8 mouse cellular contexts compared by ENCODE assay signal in genomic region chr13:80885103-80885833, GRCm38 (mm10). TPM values are rescaled to one million over a fixed set of nuclear protein-coding genes. Genes with fewer than 3 reads are reported as not detected.
DNase-seq lines count a peak whose midpoint lies in the region; ATAC-seq and TF ChIP-seq lines count a peak whose summit lies in the region.

No protein-coding gene starts in this region.

- H3K27me3 ChIP-seq in embryonic facial prominence, embryonic 10.5 days (replicated peaks; ENCODE audit: low read depth, poor library complexity, severe bottlenecking) = no peaks in the 10 kb centered on the region
- no peaks in the 10 kb centered on the region for H3K27me3 ChIP-seq in intestine, postnatal 0 days (replicated peaks; ENCODE audit: control insufficient read depth, insufficient read depth, low read length)
- H3K27me3 ChIP-seq in midbrain, embryonic 11.5 days (ENCODE audit: control insufficient read depth, insufficient read depth, low read length) = no peaks in the 10 kb centered on the region

- peak; percentile 57 for ATAC-seq in granulocyte monocyte progenitor cell, adult 5-6 weeks (replicated peaks; ENCODE audit: poor library complexity, severe bottlenecking)
- ATAC-seq in intestine, postnatal 0 days = peak; percentile 89
- peak; percentile 87 for ATAC-seq in midbrain, embryonic 11.5 days (ENCODE audit: low FRiP score)

- H3K9ac ChIP-seq in intestine, postnatal 0 days (ENCODE audit: low read depth, low read length) = peak overlapping the region; percentile 100
- H3K9ac ChIP-seq in midbrain, embryonic 11.5 days (ENCODE audit: low read length) = peak overlapping the region; percentile 100

- no peak for TF ChIP-seq CTCF in intestine, postnatal 0 days (IDR thresholded peaks at IDR 0.05; ENCODE audit: low read depth)

- peak; percentile 98 for DNase-seq in adrenal gland, postnatal 14 days
- peak; percentile 96 for DNase-seq in embryonic facial prominence, embryonic 10.5 days (ENCODE audit: low spot score)
- peak; percentile 98 for DNase-seq in left cerebral cortex, postnatal 4 days
- peak; percentile 100 for DNase-seq in midbrain, embryonic 11.5 days (ENCODE audit: low spot score, missing footprints)
- DNase-seq in right cerebral cortex, postnatal 4 days = peak; percentile 94
- peak; percentile 96 for DNase-seq in yolk sac, embryonic 10.5 days (ENCODE audit: low spot score)

- peak overlapping the region; percentile 90 for H3K4me3 ChIP-seq in embryonic facial prominence, embryonic 10.5 days
- peak overlapping the region; percentile 63 for H3K4me3 ChIP-seq in intestine, postnatal 0 days (ENCODE audit: low read depth, low read length)
- H3K4me3 ChIP-seq in midbrain, embryonic 11.5 days (ENCODE audit: low read depth, low read length) = peak overlapping the region; percentile 87

- H3K4me1 ChIP-seq in embryonic facial prominence, embryonic 10.5 days = 0 out of 2 replicates have a peak, but pooled peaks cover 3% of the 10 kb centered on the region
- H3K4me1 ChIP-seq in intestine, postnatal 0 days (replicated peaks; ENCODE audit: control insufficient read depth, insufficient read depth, low read length) = no peaks in the 10 kb centered on the region
- H3K4me1 ChIP-seq in midbrain, embryonic 11.5 days (ENCODE audit: control insufficient read depth, insufficient read depth, low read length) = peaks cover 6% of the 10 kb centered on the region; the same call in 1 of the 2 replicates

- peaks cover 29% of the 10 kb centered on the region for H3K36me3 ChIP-seq in embryonic facial prominence, embryonic 10.5 days (replicated peaks)
- peaks cover 4% of the 10 kb centered on the region for H3K36me3 ChIP-seq in intestine, postnatal 0 days (ENCODE audit: control insufficient read depth, insufficient read depth)
- peaks cover 3% of the 10 kb centered on the region; the same call in 1 of the 2 replicates for H3K36me3 ChIP-seq in midbrain, embryonic 11.5 days (ENCODE audit: control insufficient read depth, insufficient read depth, low read length)

- peak overlapping the region; percentile 70 for H3K4me2 ChIP-seq in intestine, postnatal 0 days (replicated peaks; ENCODE audit: low read depth)
- peak overlapping the region; percentile 62 for H3K4me2 ChIP-seq in midbrain, embryonic 11.5 days

- under 1% methylated on average over 47 of the region's 47 CpGs for WGBS in embryonic facial prominence, embryonic 10.5 days
- WGBS in intestine, postnatal 0 days = under 1% methylated on average over 47 of the region's 47 CpGs
- under 1% methylated on average over 41 of the region's 47 CpGs for WGBS in midbrain, embryonic 11.5 days

- intact Hi-C loops in left cerebral cortex, postnatal 4 days (cut with DNase I) = loop anchor here (10.0 kb wide), 1 partner anchor 270 kb away; no protein-coding TSS in a partner anchor

- peak overlapping the region; percentile 100 for H3K27ac ChIP-seq in embryonic facial prominence, embryonic 10.5 days (replicated peaks)
- H3K27ac ChIP-seq in intestine, postnatal 0 days (ENCODE audit: low read depth, low read length) = peak overlapping the region; percentile 100
- H3K27ac ChIP-seq in midbrain, embryonic 11.5 days (ENCODE audit: low read depth, low read length) = peak overlapping the region; percentile 100

- H3K9me3 ChIP-seq in embryonic facial prominence, embryonic 10.5 days = no peaks in the 10 kb centered on the region
- H3K9me3 ChIP-seq in intestine, postnatal 0 days (ENCODE audit: control insufficient read depth) = no peaks in the 10 kb centered on the region
- no peaks in the 10 kb centered on the region for H3K9me3 ChIP-seq in midbrain, embryonic 11.5 days (ENCODE audit: control insufficient read depth, low read length)

RNA-seq across cellular contexts. Expression of gene Arrdc3, which starts 2.1 kb away (rescaled TPM):
- total RNA-seq in adrenal gland, postnatal 14 days (2021) = 107 and 117 TPM in 2 replicates
- polyA plus RNA-seq in embryonic facial prominence, embryonic 10.5 days (2016; fragmentation: Nextera tagmentation; extraction: Ambion mirVana) = 52.2 and 56.2 TPM in 2 replicates
- 11.3 and 32.6 TPM in 2 replicates for total RNA-seq in granulocyte monocyte progenitor cell, adult 5-6 weeks (2014; fragmentation: Nextera tagmentation)
- 31.1 and 34.1 TPM in 2 replicates for total RNA-seq in granulocyte monocyte progenitor cell, adult 5-6 weeks (2017)
- polyA plus RNA-seq in intestine, postnatal 0 days (2015; fragmentation: Nextera tagmentation; extraction: Ambion mirVana) = 21.5 and 22.0 TPM in 2 replicates
- total RNA-seq in left cerebral cortex, postnatal 4 days (2021) = 10 to 100 TPM; 63.5 to 75.7 TPM
- 53.7 and 58.4 TPM in 2 replicates for polyA plus RNA-seq in midbrain, embryonic 11.5 days (2014; fragmentation: Nextera tagmentation; extraction: Ambion mirVana)

Comparison
In these comparisons a context has a peak if more than half of its experiments do, and no peak if none do; other contexts are left out.
1. Peak in every context shown above with its lines: DNase-seq, ATAC-seq, H3K4me3 ChIP-seq and H3K27ac ChIP-seq.